Mouse (Mus musculus) gonadal fat pad, adult 2 months (tissue): ENCODE results near the gene Mob3a. TPM values are rescaled to one million over a fixed set of nuclear protein-coding genes. Genes with fewer than 3 reads are reported as not detected.

Source experiments
- DNase-seq: peaks from one replicate; pipeline ENCODE4 v3.0.0-alpha.2; 2012; ENCODE audit warnings: low read depth
- polyA plus RNA-seq: library from polyadenylated mRNA; depleted of rRNA; stranded (reverse); fragments of >200 nt; gene quantifications from 2 replicates; pipeline ENCODE4 v1.2.3, GENCODE M21; 2012

Gene Mob3a
- polyA plus RNA-seq, 1 experiment, result 45.6 TPM

GRCm38 (mm10) chr10:80677942-80678436, 23.8 kb downstream of the Mob3a start, which contains the start of gene Mknk2:
Gene Mknk2, minus strand, starts transcription at chr10:80678112.
- no peak for DNase-seq

DNA sequence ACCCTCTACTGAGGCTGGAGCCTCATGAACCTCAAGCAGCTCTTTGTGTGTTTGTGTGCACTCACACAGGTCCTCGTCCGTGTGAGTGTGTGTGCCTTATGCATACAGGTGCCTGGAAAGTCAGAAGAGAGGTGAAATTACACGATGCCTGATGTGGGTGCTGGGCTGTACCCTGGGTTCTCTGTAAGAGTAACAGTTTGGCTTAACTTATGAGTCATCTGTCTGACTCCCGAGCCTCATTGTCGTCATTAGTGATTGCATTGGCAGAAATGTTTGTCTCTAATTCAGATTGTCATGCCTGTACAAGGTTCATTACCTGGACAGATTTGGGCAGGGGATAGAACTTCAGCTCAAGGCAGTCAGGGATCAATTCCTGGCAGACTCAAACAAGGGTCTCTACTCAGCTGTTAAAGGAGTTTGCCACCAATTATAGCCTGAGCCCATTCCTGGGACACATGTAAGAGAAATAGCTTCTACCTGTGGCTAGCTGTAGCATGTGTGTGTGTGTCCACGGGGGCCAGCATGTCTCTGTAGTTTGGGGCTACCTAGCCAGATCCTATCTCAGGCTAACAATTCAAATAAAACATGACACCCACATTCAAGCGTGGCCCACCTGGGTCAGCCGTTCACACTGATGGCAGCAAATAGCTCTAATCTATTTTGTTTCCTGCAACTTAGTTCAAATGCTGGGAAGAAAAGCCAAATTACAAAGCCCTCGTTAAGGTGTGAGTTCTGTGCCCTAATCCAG, 24.5 kb downstream of the Mob3a start:
- DNase-seq, result no peak

- DNase-seq, result no peak
These were observed 25.4 kb downstream of the Mob3a start for GRCm38 (mm10) chr10:80676198-80676928.

- DNase-seq, result no peak
These were observed 26.2 kb downstream of the Mob3a start for GRCm38 (mm10) chr10:80675405-80676197.

- no peak for DNase-seq
These were observed 26.8 kb downstream of the Mob3a start for GRCm38 (mm10) chr10:80674851-80675404.

DNA sequence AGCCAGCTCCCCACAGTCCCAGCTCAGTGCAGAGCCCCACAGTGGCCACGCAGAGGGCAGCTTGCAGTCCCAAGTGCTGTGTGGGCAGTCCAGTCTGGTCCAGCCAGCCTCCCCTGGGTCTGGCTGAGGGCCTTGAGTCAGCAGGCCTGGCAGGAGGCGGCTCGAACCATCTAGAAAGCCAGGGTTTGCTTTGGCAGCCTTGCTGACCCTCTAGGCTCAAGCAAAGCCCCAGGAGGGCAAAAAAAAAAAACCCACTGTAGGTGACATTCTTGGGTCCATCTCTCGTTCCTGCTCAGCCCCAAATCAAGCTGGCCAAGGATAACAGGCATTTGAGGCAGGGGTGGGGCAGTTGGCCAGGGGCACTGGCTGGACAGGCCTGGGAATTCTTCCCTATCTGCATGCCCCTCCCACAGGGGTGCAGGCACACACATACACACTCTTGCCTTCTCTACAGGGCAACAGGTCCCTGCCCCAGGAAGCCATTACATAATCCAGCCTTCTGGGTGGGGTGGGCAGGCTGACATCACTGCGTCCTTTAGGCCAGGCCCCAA, 27.5 kb downstream of the Mob3a start:
- no peak for DNase-seq

- DNase-seq, result no peak
These were observed 28.1 kb downstream of the Mob3a start for GRCm38 (mm10) chr10:80673690-80674089.

DNA sequence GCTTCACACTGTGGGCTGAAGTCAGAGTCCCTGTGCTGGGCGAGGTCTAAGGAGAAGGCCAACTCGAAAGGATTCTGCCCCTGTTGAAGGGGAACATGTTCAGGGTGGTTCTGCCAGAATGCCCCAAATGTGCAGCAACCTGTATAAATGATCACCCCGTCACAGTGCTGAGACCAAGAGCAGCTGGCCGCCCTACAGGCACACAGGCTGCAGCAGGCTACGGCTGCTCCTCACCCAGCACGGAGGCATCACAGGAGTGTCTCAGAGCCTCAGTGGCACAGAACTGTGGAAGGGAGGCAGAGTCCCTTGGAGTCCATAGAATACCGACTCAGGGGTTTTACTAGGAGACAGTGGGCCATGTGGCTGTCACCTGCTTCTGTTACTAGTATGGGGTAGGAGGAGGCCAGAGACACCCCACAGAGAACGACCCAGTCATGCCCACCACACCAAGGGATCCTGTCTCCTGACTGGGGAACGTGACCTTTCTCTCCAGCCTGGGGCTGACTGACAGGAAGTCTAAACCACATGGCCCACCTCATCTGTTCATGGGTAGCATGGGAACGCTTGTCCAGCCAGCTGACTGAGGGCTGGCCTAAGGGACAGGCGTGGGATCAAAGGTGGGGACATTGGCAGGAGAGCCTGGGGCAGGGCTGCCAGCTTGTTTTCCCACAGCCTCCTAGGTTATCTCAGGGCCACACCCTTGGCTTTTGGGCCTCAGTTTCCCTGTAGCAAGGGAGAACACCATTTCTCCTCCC, 29.7 kb downstream of the Mob3a start:
- no peak for DNase-seq

- no peak for DNase-seq
These were observed 30.5 kb downstream of the Mob3a start for GRCm38 (mm10) chr10:80671251-80671650.

DNA sequence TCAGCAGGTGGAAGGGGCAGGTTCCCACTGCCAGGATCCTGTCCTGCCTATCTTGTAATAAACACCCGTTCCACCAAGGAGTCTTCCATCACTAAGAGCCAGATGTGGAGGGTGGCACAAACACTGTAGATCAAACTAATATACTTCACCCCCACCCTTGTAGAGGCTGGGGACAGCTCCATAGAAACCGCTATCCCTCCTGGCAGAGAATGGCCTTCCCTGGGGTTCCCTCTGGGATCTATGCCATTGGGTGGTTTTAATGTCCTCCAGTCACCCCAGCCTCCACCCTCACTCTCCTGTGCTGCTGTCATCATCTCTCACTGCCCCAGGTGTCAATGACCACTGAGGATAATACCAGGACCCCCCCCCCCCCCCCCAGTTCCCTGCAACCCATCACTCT, 31.2 kb downstream of the Mob3a start:
- no peak for DNase-seq

- no peak for DNase-seq
These were observed 31.9 kb downstream of the Mob3a start for GRCm38 (mm10) chr10:80669737-80670485.

DNA sequence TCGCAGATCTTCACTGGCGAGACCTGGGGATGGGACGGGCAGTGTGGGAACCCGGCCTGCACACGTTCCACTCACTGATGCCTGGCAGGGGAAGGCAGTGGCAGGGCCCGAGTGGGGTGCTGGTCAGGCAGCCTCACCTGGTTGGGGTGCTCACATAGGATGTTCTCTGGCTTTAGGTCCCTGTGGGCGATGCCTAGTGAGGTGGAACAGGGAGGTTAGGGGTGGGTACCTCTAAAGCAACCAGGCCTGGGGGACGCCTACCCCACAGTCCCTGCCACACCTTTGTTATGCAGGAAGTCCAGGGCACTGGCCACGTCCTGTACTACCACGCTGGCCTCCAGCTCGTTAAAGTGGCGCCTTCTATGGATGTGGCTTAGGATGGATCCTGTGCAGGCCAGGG, 32.8 kb downstream of the Mob3a start:
- DNase-seq, result no peak

DNA sequence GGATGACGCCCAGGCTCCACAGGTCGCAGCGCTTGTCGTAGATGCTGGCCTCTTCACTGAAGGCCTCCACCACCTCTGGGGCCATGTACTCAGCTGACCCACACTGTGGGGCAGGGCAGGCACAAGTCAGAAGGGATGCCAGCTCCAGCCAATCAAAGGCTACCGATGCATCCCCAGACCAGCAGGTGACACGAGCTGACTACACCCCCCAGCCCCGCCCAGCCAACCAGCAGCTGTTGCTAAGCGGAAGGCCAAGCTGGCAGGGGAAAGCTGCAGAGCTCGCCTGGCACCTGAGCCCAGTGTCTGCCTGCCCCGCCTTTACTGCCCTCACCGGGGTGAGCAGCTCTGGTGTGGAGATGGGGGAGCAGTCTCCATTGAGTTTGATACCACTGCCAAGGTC, 33.2 kb downstream of the Mob3a start:
- DNase-seq, result no peak

- DNase-seq, result no peak
These were observed 34.9 kb downstream of the Mob3a start for GRCm38 (mm10) chr10:80666837-80667412.

GRCm38 (mm10) chr10:80665981-80666733, 35.6 kb downstream of the Mob3a start:
- DNase-seq, result no peak

DNA sequence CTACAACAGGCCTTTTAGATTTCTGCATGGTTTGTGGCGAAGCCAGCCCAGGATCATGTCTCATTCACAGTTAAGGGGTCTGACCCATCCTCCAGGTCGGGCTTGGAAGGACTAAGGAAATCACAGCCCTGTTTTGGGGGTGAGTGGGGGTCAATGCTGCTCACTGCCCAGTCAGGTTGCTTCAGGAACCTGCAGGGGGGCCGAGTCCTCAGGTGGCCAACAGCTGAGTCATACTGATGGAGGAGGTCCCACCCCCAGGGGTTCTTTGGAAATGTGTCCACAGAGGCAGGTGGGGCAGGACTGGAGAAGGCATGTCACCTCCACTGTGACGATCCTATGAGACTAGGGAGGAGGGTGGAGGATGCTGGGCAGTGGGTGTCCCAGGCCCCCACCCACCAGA, 36.3 kb downstream of the Mob3a start:
- DNase-seq, result no peak

GRCm38 (mm10) chr10:80665016-80665380, 36.8 kb downstream of the Mob3a start:
- no peak for DNase-seq

- DNase-seq, result no peak
These were observed 37.4 kb downstream of the Mob3a start for GRCm38 (mm10) chr10:80664197-80665015.
